In genomic region chr10:41995051-41995450, GRCm38 (mm10) we compare ENCODE assay signal across 20 mouse cellular contexts.
"Had no signal": no experiment of that assay in that cellular context is flagged by ENCODE, and none has a peak within 500 bp of the region (broad histone marks: within the 10 kb centered on the region; RNA-seq: fewer than 3 reads in every experiment).

No protein-coding gene starts in this region.

- H3K9me3 ChIP-seq: limb, embryonic 10.5 days; limb, embryonic 13.5 days; liver, embryonic 12.5 days; liver, embryonic 15.5 days; lung, embryonic 15.5 days; megakaryocyte, embryonic 14.5 days; midbrain, embryonic 10.5 days; neural tube, embryonic 12.5 days; neural tube, embryonic 15.5 days had no signal

- H3K4me3 ChIP-seq: layer of hippocampus, adult 2 months; limb, embryonic 10.5 days; limb, embryonic 13.5 days; liver, embryonic 12.5 days; liver, embryonic 15.5 days; lung, embryonic 15.5 days; megakaryocyte, embryonic 14.5 days; midbrain, embryonic 10.5 days; neural tube, embryonic 12.5 days; neural tube, embryonic 15.5 days had no signal

- H3K9ac ChIP-seq: liver, embryonic 12.5 days; liver, embryonic 15.5 days; lung, embryonic 15.5 days; neural tube, embryonic 12.5 days; neural tube, embryonic 15.5 days had no signal

- DNase-seq: kidney, postnatal 25 days; layer of hippocampus, adult 9-11 months; liver; lung, adult 18-20 months; lung, postnatal 10 days; lung, postnatal 36 days; midbrain, embryonic 14.5 days; thymus, adult 18-20 months; thymus, postnatal 36 days had no signal

- H3K27ac ChIP-seq: kidney, postnatal 0 days; layer of hippocampus, adult 2 months; limb, embryonic 10.5 days; limb, embryonic 13.5 days; liver, embryonic 12.5 days; liver, embryonic 15.5 days; lung, embryonic 15.5 days; midbrain, embryonic 10.5 days; neural tube, embryonic 12.5 days; neural tube, embryonic 15.5 days had no signal

- H3K36me3 ChIP-seq: limb, embryonic 10.5 days; limb, embryonic 13.5 days; liver, embryonic 12.5 days; liver, embryonic 15.5 days; lung, embryonic 15.5 days; midbrain, embryonic 10.5 days; neural tube, embryonic 12.5 days had no signal

- H3K27me3 ChIP-seq: neural tube, embryonic 12.5 days; neural tube, embryonic 15.5 days had no signal

- H3K4me1 ChIP-seq: neural tube, embryonic 12.5 days; neural tube, embryonic 15.5 days had no signal

- H3K4me2 ChIP-seq: limb, embryonic 13.5 days; liver, embryonic 12.5 days; liver, embryonic 15.5 days; lung, embryonic 15.5 days; neural tube, embryonic 12.5 days; neural tube, embryonic 15.5 days had no signal

- ATAC-seq: liver, embryonic 12.5 days had no signal
